Mouse (Mus musculus): Measurements from ENCODE around the gene Ptges2. TPM values are rescaled to one million over a fixed set of nuclear protein-coding genes. Genes with fewer than 3 reads are reported as not detected.

The Ptges2 gene
- total RNA-seq, 4 experiments from 2014 or later, result 33.8 to 40.1 (median 36.1) TPM

DNA sequence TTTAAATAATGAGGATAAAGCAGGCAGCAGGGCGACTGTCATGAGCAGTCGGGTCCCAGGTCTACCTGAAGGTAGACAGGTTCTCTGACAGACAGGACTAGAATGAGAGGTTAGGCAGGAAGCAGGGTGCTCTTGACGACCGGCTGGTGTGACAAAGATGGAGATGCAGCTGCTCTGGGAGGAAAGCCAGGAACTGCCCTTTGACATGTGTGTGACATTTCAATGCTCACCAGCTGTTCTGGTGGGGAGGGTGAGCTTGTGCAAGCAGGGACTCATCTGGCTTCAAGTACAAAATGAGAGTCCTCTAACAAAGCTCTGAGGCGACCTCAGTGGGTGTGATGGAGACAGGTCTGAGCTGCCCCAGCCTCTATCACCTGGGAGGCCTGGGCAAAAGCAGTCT is 18.2 kb downstream of the Ptges2 start:
- DNase-seq (ENCODE audit: low spot score in 2 of 2), result peak in 1 of 2 experiments; percentile 36

GRCm38 (mm10) chr2:32415801-32416200 is 20.1 kb downstream of the Ptges2 start:
- peak in 1 of 2 experiments; percentile 66 for DNase-seq (ENCODE audit: low spot score in 2 of 2)

GRCm38 (mm10) chr2:32416556-32416955 is 20.9 kb downstream of the Ptges2 start:
- DNase-seq (ENCODE audit: low spot score in 2 of 2), result peak; percentile 77 to 79

- peak; percentile 49 to 51 for DNase-seq (ENCODE audit: low spot score in 2 of 2)
Observed at GRCm38 (mm10) chr2:32417486-32417885, 21.8 kb downstream of the Ptges2 start.

DNA sequence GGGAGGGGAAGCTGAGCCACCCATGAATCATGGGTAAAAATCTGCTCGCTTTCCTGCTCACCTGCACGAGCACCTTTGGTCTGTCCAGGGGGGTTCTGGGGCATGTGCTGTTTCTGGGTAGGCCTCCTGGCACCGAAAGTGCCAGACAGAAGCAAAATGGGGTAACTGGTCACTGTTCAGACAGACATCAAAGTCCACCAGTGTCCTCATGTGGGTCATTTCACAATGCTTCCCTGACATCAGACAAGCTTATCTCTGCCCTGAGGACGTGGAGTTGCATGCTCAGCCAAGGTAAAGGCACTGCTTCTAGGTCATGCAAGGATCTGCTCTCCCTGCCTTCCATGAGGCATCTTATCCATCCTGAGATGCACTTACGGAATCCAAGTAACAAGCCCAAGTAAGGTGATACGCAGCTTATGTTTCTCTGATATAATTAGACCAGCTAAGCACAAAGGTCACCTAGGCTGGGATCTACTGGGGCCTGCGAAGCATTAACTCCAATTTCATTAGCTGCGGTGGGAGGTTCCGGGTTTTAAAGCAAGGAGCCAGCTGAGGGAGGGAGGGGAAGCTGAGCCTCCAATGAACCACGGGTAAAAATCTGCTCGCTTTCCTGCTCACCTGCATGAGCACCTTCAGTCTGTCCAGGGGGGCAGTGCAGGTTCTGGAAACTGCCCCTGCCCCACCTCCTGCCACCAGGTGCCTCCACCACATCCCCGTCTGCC is 22.9 kb downstream of the Ptges2 start:
- peak in 1 of 2 experiments; percentile 24 for DNase-seq (ENCODE audit: low spot score in 2 of 2)

DNA sequence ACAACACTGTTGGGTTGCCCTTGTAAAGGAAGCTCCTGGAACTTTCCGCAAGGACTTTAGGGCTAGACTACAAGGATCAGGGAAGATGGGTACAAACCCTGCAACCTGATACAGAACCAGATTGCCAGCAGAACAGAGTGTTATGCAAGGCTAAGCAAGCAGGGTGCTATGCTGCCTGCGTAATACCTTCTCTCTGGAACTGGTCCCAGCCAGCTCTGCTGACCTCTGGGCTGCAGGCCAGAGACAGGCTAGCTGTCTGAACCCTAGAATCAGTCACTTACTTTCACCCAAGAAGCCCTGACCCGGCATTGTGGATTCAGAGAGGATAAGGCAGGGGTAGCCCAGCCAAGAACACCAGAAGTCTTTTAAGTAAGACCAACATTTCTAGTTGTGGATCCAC is 23.7 kb downstream of the Ptges2 start:
- peak; percentile 88 to 91 for DNase-seq (ENCODE audit: low spot score in 2 of 2)

- DNase-seq (ENCODE audit: low spot score in 2 of 2), result no peak
Observed at GRCm38 (mm10) chr2:32420066-32420608, 24.4 kb downstream of the Ptges2 start.

- peak in 1 of 2 experiments; percentile 44 for DNase-seq (ENCODE audit: low spot score in 2 of 2)
Observed at GRCm38 (mm10) chr2:32420647-32421046, 25.0 kb downstream of the Ptges2 start.

- DNase-seq (ENCODE audit: low spot score in 2 of 2), result peak in 1 of 2 experiments; percentile 36
Observed at GRCm38 (mm10) chr2:32421851-32422251, 26.2 kb downstream of the Ptges2 start.

DNA sequence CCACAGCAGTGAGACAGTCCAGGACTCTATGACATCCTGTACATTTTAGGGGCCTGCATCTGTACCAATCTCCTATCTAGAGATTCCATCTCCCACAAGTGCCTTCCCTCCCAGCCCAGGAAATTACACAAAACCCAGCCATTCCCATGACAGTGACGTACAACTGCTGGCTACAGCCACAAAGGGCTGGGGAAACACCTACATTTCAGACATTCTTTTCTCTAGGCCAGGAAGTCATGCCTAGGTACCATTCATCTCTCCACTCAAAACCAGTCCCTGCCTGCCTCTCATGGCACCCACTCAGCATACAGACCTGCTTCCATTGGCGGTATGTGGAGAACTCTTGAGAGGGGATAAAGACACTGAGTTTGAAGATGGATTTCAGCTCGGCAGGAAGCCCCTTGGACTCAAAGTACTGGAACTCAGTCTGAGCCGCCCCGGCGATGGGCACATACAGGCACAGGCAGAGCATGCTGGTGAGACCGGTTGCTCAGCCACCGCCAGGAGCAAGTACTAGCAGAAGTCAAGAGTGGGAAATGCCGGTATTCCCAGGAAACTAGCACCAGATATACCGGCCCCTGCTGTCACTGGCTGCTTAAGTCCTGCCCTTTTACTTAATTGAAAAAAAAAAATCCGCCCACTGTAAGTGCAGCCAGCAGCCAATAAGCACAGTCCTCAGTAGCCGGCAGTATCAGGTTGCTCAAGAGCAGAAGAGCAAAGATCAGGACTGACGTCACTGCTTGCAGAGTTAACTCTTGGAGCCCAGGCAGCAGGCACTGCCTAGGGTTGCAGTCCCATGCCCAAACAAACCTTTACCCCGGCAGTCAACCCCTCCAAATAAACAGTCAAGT is 28.0 kb downstream of the Ptges2 start:
- peak; percentile 72 to 73 for DNase-seq (ENCODE audit: low spot score in 2 of 2)

DNA sequence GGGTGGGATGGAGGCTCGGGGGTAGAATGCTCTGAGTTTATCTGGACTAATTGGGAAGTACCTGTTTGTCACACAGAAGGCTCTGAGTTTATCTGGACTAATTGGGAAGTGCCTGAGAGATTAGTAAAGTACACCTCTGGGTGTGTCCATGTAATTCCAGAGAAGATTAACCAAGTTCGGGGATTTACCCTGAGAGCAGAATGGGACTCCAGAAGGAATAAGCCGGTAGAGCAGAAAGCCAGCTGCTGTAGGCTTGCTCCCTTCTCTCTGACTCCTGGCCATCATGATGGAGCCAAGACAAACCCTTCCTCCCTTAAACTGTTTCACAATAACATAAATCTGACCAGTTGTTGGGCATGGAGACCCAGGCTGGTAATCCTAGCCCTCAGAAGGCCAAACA is 29.1 kb downstream of the Ptges2 start:
- DNase-seq (ENCODE audit: low spot score in 2 of 2), result no peak

DNA sequence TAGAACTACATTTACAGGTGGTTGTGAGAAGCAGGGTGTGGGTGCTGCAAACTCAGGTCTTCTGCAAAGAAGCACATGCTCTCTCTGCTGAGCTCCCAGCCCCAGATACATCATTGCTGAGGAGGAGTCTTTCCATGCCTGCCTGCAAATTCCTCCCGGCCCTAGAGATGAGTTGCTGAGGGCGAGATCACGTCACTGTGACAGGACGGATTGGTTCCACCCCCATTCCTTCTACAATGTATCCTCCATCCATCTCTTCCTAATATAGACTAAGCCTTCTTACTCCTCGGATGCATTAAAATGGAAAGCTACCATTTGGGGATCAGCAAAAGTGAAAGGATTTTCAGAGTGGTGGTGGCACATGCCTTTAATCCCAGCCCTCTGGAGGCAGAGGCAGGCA is 29.9 kb downstream of the Ptges2 start:
- DNase-seq (ENCODE audit: low spot score in 2 of 2), result no peak

GRCm38 (mm10) chr2:32426141-32426540 is 30.4 kb downstream of the Ptges2 start:
- no peak for DNase-seq (ENCODE audit: low spot score in 2 of 2)

GRCm38 (mm10) chr2:32427720-32428119 is 32.0 kb downstream of the Ptges2 start:
- DNase-seq (ENCODE audit: low spot score in 2 of 2), result no peak

GRCm38 (mm10) chr2:32428262-32428722 is 32.6 kb downstream of the Ptges2 start:
- DNase-seq (ENCODE audit: low spot score in 2 of 2), result no peak

- no peak for DNase-seq (ENCODE audit: low spot score in 2 of 2)
Observed at GRCm38 (mm10) chr2:32429215-32429891, 33.7 kb downstream of the Ptges2 start.

GRCm38 (mm10) chr2:32430701-32431676 is 35.3 kb downstream of the Ptges2 start:
- peak; percentile 70 to 75 for DNase-seq (ENCODE audit: low spot score in 2 of 2)

GRCm38 (mm10) chr2:32436686-32437372 is 41.1 kb downstream of the Ptges2 start:
- no peak for DNase-seq (ENCODE audit: low spot score in 2 of 2)

DNA sequence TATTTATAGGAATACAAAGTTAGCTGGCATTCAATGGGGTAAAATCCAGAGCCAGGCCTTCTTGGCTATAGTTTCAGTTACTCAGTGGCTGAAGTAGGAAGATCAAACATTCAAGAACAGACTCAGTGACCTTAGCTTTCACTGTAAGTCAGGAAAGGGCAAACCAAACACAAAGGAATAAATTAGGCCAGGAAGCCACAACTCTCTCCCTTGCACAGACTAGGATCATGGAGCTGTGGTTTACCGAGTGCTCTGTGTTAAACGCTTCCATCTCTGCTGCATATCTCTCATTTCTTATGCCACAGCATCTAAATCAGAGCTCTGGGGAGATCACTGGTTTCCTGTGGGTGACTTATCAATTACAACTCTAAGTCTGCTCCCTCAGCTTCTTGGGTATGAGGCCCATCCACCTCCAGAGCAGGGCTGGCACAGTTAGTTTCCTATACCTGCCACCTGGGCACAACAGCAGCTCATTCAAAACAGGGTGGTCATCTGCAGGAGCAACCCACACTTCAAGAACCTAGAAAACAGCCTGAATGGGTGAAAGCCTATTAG is 42.0 kb downstream of the Ptges2 start:
- DNase-seq (ENCODE audit: low spot score in 2 of 2), result no peak

Measured in gastrocnemius, adult 8-10 months (tissue).